Mouse (Mus musculus): ENCODE measurements around the gene Gp6.
"Not testable (repeated sequence)": the region's sequence is repeated elsewhere in the genome, so short reads cannot be mapped to it uniquely, and the experiment has no call there.

Gp6 gene

GRCm38 (mm10) chr7:4397730-4398129 is at the start of gene Gp6:
Gene Gp6, minus strand, starts transcription at chr7:4397744.
- in situ Hi-C loops (cut with MboI, MseI), result no loop called here

- in situ Hi-C loops (cut with MboI, MseI), result loop anchor here (5.0 to 25.0 kb wide), 3 partner anchors 298 to 1840 kb away; partner anchors contain the start of genes Kmt5c (in 1 of the 2) and Zfp667 (in 1 of the 2)
These were observed 49.6 kb upstream of the Gp6 start for GRCm38 (mm10) chr7:4447138-4447537.

GRCm38 (mm10) chr7:4445216-4445791 is 47.8 kb upstream of the Gp6 start, which contains the start of gene Rdh13:
Gene Rdh13, minus strand, starts transcription at chr7:4445649.
- in situ Hi-C loops (cut with MboI, MseI), result loop anchor here (5.0 to 25.0 kb wide), 3 partner anchors 299 to 1842 kb away; partner anchors contain the start of genes Kmt5c (in 1 of the 2) and Zfp667 (in 1 of the 2)

- in situ Hi-C loops (cut with MboI, MseI), result loop anchor here (10.0 to 25.0 kb wide), 2 partner anchors 304 to 1847 kb away; partner anchors contain the start of genes Kmt5c (in 1 of the 2) and Zfp667 (in 1 of the 2)
These were observed 43.0 kb upstream of the Gp6 start for GRCm38 (mm10) chr7:4440549-4440948.

GRCm38 (mm10) chr7:4437721-4438120 is 40.2 kb upstream of the Gp6 start:
- in situ Hi-C loops (cut with MboI, MseI), result loop anchor here (5.0 to 25.0 kb wide), 3 partner anchors 85 to 1850 kb away; partner anchors contain the start of genes Tnni3 (in 1 of the 2) and Zfp667 (in 1 of the 2)

- in situ Hi-C loops (cut with MboI, MseI), result loop anchor here in 1 of 2 experiments (5.0 to 25.0 kb wide), 3 partner anchors 90 to 1855 kb away; partner anchors contain the start of genes Tnni3 and Zfp667
These were observed 34.5 kb upstream of the Gp6 start for GRCm38 (mm10) chr7:4432026-4432425.

- in situ Hi-C loops (cut with MboI, MseI), result loop anchor here in 1 of 2 experiments (5.0 to 25.0 kb wide), 3 partner anchors 91 to 1856 kb away; partner anchors contain the start of genes Tnni3 and Zfp667
These were observed 34.0 kb upstream of the Gp6 start for GRCm38 (mm10) chr7:4431548-4431947.

GRCm38 (mm10) chr7:4430246-4430844 is 32.8 kb upstream of the Gp6 start:
- in situ Hi-C loops (cut with MboI, MseI), result loop anchor here in 1 of 2 experiments (5.0 to 25.0 kb wide), 3 partner anchors 92 to 1857 kb away; partner anchors contain the start of genes Tnni3 and Zfp667

- in situ Hi-C loops (cut with MboI, MseI), result loop anchor here in 1 of 2 experiments (10.0 to 25.0 kb wide), 2 partner anchors 833 to 1860 kb away; partner anchors contain the start of gene Zfp667
These were observed 29.8 kb upstream of the Gp6 start for GRCm38 (mm10) chr7:4427161-4427912.

GRCm38 (mm10) chr7:4420230-4420629 is 22.7 kb upstream of the Gp6 start:
- in situ Hi-C loops (cut with MboI, MseI), result loop anchor here in 1 of 2 experiments (10.0 kb wide), 1 partner anchor 825 kb away; no protein-coding TSS in a partner anchor

- in situ Hi-C loops (cut with MboI, MseI), result loop anchor here in 1 of 2 experiments (10.0 kb wide), 1 partner anchor 825 kb away; no protein-coding TSS in a partner anchor
These were observed 22.1 kb upstream of the Gp6 start for GRCm38 (mm10) chr7:4419681-4420080.

- in situ Hi-C loops (cut with MboI, MseI), result not testable (repeated sequence)
These were observed 14.9 kb upstream of the Gp6 start for GRCm38 (mm10) chr7:4412406-4412805.

GRCm38 (mm10) chr7:4373521-4373920 is 24.0 kb downstream of the Gp6 start:
- in situ Hi-C loops (cut with MboI, MseI), result loop anchor here in 1 of 2 experiments (25.0 kb wide), 1 partner anchor 914 kb away; no protein-coding TSS in a partner anchor

GRCm38 (mm10) chr7:4337509-4337908 is 60.0 kb downstream of the Gp6 start, which contains the start of gene Ncr1:
Gene Ncr1, plus strand, starts transcription at chr7:4337724.
- in situ Hi-C loops (cut with MboI, MseI), result no loop called here

GRCm38 (mm10) chr7:4323301-4323700 is 74.2 kb downstream of the Gp6 start:
- in situ Hi-C loops (cut with MboI, MseI), result no loop called here
